Mouse (Mus musculus): ENCODE measurements around the gene Cnot6l.

GRCm38 (mm10) chr5:96042492-96042891 lies 121.5 kb downstream of the Cnot6l start:
- TF ChIP-seq POLR2A (IDR thresholded peaks at IDR 0.05; ENCODE audit: control insufficient read depth, low read depth, low read length) = no peak
- no peak for TF ChIP-seq CTCF (IDR thresholded peaks at IDR 0.05; ENCODE audit: control insufficient read depth, insufficient read depth, insufficient replicate concordance, low read depth, low read length)
